Mouse (Mus musculus) gastrocnemius, postnatal 14 days (tissue): Measurements from ENCODE around the gene Pnkd. TPM values are rescaled to one million over a fixed set of nuclear protein-coding genes. Genes with fewer than 3 reads are reported as not detected.

Experiments used
- DNase-seq: peaks from one replicate; pipeline ENCODE4 v3.0.0; 2021; ENCODE audit warnings: mixed read lengths
- intact Hi-C: fragments of 180-260 bp; cut with DNase I; formaldehyde crosslinking; loops from one replicate; pipeline ENCODE4 v1.15.1; 2025; ENCODE audit warnings: low total_unique reads
- long read RNA-seq, 2 experiments: library from polyadenylated mRNA; stranded (forward); transcript quantifications; one replicate each; pipeline ENCODE4 v2.0.0; 2021
- total RNA-seq, 2 experiments: library from RNA; stranded (reverse); gene quantifications; 2 replicates each; pipeline ENCODE4 v1.2.3; 2021

The Pnkd gene
- total RNA-seq, result 10 to 100 TPM; 59.8 to 72.1 TPM
- long read RNA-seq, experiment 1, transcript Pnkd-204 (3 exons, 740 nt), result major isoform, 45 of 85 reads
- long read RNA-seq, experiment 1, transcript Pnkd-201 (10 exons, 2,937 nt), result minor isoform, 8 of 85 reads
- long read RNA-seq, experiment 1, transcript Pnkd-202 (9 exons, 2,859 nt), result minor isoform, 19 of 85 reads
- long read RNA-seq, experiment 1, partial matches to known transcripts, result 3 of 85 reads
- long read RNA-seq, experiment 1, other reads (novel, unspliced or antisense), result 8 of 85 reads
- long read RNA-seq, experiment 2, transcript Pnkd-201 (10 exons, 2,937 nt), result minor isoform, 11 of 119 reads
- long read RNA-seq, experiment 2, transcript Pnkd-202 (9 exons, 2,859 nt), result minor isoform, 40 of 119 reads
- long read RNA-seq, experiment 2, transcript Pnkd-204 (3 exons, 740 nt), result major isoform, 56 of 119 reads
- long read RNA-seq, experiment 2, partial matches to known transcripts, result 2 of 119 reads
- long read RNA-seq, experiment 2, other reads (novel, unspliced or antisense), result 10 of 119 reads

DNA sequence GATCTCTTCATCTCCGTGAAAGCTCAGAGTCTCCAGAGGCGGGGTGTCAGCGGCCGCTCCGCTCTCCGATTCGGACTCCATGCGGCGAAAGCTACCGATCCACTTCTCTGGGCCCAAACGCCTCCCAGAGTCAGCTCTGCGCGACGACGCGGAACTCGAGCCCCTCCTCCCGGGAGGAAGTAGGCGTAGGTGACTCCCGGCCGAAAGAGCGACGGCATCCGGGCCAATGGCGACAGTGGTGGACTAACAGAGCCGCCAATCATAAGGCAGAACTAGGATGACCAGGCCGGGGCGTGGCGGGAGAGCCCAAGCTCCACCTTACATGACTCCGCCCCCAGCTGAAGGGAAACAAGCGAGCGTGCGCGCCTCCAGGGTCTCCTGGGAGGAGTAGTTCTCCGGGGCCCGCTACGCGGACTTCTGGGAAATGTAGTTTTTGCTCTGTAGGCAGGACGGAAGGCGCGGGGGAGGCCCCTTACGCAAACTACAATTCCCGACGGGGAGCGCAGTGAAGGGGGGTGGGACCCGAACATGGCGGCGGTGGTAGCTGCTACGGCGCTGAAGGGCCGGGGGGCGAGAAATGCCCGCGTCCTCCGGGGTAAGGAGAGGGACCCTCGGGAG lies at the start of gene Pnkd, which contains the start of gene Aamp:
Gene Pnkd (plus strand): TSS at position 388 of the 618 bp plus-strand sequence.
Gene Aamp (minus strand): TSS at position 196 of the 618 bp plus-strand sequence.
- peak; percentile 100 for DNase-seq
- intact Hi-C loops, result loop anchor here (5.0 to 10.0 kb wide), 2 partner anchors 47 to 170 kb away; partner anchors contain the start of gene Arpc2

DNA sequence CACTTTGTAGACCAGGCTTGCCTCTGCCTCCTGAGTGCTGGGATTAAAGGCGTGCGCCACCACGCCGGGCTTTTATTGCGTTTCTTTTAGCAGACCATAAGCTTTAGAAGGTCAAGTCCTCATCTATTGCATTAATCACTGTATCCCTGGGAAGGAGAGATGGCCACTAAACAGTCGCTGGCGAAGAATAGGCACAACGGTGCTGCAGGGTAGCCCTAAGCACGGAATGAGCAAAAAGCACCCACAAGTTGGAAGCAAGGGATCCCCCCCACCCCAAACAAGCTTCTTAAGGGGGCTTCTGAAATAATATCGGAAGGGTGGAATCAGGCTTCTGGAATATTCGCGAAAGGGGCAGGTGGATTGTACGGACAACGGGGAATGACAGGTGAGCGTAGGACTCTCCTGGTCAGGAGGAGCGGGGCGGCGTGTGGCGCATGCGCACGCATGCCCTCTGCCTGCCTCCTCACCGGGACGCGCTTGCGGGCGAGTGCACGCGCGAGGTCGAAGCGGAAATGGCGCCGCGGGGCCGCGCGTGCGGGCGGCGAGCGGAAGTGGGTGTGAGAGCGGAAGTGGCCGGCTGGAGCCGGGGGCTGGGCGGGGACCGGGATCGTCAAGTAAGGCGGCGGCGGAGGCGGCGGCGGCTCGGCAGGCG lies 48.7 kb upstream of the Pnkd start, which contains the start of gene Arpc2:
Gene Arpc2 (plus strand): TSS at position 147 of the 652 bp plus-strand sequence.
- DNase-seq, result peak; percentile 96
- intact Hi-C loops, result loop anchor here (5.0 kb wide), 1 partner anchor 46 kb away; the partner anchor contains the start of genes Aamp and Pnkd

DNA sequence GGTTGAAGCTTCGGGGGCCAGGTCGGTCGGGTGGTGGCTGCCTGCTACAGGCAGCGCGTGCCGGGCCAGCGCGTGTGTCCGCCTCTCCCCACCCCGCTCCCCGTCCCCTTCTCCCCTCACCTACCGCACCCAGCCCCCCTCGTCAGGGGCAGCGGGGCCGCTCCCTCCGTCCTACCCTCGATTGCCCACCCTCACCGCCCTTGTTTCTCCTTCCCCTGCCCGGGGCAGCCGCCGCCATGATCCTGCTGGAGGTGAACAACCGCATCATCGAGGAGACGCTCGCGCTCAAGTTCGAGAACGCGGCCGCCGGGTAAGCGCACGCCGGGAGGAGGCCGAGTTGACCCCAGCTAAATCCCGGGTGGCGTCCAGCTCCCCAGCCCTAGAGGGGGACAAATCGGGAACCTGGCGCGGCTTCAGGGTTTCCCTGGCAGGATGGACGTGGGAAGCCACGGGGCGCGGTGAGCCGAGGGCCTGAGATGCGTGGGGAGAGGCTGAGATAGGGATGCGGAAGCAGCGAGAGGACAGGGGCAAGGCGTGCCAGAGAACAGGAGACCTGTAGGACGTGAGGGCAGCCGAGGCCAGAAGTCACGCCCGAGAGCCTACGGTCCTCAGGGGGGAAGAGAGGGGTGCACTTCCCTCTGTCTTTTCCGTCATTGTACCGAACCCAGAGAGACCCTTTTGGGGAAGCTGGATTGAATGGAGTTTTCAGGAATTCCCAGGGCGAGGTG lies 48.0 kb upstream of the Pnkd start:
- intact Hi-C loops, result loop anchor here (5.0 kb wide), 1 partner anchor 46 kb away; the partner anchor contains the start of genes Aamp and Pnkd
- peak; percentile 50 for DNase-seq

DNA sequence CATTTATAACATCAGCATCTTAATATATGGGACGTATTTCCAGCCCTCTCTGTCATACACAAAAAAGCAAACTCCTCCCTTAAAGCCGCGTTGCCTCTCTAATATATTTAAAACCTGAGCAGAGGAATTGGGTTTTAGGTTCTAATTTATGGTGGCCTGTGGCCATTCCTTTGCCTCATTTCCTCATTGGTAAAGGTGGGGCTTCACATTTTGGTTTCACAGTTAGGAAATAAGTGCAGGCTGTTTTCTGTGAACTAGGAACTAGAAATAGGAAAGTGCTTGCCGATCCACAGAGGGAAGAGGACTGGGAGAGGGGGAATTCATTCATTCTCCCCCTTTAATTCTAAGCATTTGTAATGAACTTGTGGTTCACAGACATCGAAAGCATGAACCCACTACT lies 47.1 kb upstream of the Pnkd start:
- intact Hi-C loops, result loop anchor here (5.0 kb wide), 1 partner anchor 45 kb away; the partner anchor contains the start of genes Aamp and Pnkd
- no peak for DNase-seq

DNA sequence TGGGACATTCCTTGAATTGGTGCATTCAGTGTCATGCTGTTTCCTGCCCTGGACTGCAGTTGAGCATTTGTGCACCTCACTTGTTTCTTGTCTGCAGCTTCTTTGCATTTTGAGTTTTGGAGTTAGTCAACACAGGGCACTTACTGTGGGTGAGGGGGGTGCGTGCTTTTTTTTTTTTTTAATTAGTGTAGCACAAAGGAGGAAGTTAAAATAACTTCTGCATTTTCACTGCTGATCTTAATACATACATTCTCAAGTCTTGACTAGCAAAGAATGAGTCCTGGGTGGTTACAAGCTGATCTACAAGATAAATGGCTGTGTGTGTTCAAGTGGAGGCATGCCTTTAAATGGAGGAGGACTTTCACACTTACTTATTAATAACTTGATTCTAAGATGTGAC lies 46.6 kb upstream of the Pnkd start:
- DNase-seq, result no peak
- intact Hi-C loops, result loop anchor here (5.0 kb wide), 1 partner anchor 44 kb away; the partner anchor contains the start of genes Aamp and Pnkd

DNA sequence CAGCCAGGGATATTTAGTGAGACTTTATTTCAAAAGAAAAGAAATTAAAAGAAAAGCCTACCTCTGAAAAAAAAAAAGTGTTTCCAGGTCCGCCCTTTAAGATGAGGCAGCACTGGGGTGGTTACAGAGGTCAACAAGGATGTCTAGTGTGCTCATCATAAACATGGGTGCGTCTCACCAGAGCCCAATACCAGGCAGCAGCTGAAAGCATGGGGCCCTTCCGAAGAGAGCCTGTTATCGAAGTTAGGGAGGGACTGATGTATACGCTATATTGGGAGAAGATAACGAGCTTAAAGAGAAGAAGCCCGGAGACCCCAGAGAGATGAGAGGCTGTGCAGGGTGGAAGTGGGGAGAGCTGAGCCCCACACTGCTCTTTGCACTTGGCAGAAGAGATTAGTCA lies 45.6 kb upstream of the Pnkd start:
- intact Hi-C loops, result loop anchor here (5.0 kb wide), 1 partner anchor 43 kb away; the partner anchor contains the start of genes Aamp and Pnkd
- DNase-seq, result no peak

DNA sequence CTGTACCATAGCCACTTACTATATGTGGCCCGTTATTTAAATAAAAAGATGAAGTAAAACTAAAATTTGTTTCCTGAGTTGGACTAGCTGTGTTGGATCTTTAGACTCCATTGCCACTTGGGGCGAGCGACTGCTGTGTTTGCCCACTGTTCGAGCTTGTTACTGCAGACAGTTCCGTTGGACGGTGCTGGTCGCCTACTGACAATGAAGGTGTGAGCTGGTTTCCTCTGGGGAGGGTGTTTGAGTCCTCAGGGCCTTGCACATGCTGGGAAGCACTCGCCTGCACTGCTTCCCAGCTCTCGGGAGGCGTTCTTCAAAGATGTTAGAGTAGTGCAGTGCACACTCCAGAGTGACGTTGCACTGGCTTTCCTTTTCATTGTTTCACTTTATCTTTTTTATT lies 45.1 kb upstream of the Pnkd start:
- intact Hi-C loops, result loop anchor here (5.0 kb wide), 1 partner anchor 43 kb away; the partner anchor contains the start of genes Aamp and Pnkd
- DNase-seq, result no peak

DNA sequence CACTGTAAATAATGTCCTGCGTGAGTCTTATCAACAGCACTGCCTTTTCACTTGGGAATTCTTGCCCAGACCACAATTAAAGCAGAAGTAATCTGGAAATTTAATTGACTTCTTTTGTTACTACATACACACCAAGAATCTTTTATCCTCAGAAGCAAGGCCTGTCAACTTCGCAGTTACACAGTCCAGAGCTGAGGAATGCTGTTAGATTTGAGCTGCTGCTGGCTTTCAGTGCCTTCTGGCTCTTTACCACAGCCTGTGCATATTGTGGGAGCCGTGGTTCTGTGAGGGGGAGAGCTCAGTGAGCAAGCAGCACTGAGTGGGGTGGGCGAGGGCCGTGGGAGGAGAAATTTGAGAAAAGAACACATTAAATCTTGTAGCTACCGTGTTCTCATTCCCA lies 44.4 kb upstream of the Pnkd start:
- no peak for DNase-seq
- intact Hi-C loops, result no loop called here

DNA sequence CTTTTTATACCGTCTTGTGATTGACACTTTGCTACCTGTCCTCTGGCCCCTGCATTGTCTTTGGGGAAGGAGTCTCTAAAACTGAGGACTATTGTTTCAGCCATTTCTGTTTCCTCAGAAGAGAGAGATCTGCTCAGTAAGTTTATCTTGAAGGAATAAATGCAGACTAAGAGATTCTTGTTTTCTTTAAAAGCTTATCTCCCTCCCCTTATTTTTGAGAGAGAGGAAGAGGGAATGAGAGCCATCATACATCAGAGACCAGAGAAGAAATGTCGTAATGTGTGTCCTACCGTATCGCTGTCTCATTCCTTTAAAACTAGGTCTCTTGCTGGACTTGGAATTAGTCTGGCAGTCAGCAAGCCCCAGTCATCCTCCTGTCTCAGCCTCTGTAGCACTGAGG lies 43.9 kb upstream of the Pnkd start:
- no peak for DNase-seq
- intact Hi-C loops, result no loop called here

DNA sequence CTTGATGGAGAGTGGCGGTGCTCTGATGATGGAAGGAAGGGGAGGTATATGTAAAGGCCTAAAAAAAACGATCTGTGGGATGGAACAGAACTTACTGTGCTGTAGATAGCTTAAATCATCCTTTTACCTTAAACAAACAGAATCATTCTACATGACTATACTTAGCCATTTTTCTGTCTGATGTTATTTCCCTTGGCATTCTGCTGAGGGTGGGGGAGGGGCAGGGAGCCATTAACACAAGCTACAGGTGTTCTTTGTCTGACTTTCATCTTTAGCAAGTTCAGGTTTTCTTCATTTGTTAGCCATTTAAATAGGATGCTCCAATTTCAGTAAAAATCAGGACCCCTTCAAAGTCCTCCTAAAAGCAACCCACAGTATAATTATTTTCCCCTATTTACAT lies 39.2 kb upstream of the Pnkd start:
- intact Hi-C loops, result no loop called here
- no peak for DNase-seq

DNA sequence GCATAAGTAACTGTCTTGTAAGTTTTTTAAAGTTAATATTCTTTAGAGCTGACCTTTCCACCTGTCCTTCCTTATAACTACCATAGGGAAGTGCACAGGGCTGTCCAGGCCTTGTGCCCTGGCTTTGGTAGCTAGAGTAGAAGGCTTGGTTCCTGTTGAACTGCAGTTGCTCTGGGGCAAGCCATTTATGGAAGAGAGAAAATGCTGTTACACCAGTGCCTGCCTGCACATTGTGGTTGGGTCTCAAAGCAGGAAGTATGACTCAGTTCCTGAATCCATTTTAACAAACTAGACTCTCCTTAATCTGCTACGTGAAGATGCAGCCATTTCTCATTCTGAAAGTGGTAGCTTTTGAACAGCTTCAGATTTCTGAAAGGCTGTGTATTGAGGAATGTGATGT lies 35.9 kb upstream of the Pnkd start:
- intact Hi-C loops, result no loop called here
- DNase-seq, result no peak

DNA sequence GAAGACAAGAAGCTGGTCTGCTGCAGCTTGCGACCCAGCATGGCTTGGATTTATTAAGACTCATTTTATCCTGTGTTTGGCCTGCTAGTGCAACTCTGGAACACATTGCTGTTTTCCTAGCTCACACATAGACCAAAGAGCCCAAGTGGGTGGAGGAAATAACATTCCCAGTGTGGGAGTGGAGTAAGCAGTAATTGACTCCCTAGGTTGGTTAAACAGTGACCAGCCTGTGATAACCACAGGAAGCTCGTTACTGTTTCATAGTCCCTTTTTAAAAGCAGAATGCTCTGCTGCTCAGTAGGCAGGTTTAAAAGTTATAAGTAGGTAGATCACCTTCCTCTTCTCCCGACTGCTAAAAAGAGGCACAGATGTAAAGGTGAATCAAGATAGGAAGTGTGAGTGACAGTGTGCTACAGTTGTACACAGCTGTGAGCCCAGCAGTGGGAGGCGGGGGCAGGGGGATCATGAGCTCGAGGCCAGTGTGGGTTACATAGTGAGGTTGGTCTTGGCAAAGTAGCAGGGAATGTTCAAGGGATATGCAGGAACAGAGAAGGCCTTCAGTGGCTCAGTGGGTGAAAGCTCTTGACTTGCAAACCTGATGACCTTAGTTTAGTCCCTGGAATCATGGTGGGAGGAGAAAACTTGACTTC lies 35.3 kb upstream of the Pnkd start:
- no peak for DNase-seq
- intact Hi-C loops, result no loop called here

DNA sequence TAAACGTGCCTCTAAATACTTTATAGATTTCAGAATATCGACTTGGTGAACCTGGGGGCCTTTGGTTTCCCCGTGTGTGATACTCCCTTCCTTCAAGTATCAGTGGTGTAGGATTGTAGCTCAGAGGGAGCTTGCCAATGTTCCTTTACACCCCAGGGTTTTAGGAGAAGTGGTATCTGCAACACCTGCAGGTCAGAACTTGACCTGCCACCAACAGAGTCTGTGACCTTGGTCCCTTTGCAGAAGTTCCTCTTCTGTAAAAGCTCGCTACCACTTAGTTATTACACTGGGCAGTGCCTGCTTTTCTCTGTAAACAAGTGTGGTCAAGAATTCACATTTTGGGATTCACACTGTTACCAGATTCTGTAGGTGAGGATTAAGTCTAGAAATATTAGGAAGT lies 34.6 kb upstream of the Pnkd start:
- DNase-seq, result no peak
- intact Hi-C loops, result no loop called here

DNA sequence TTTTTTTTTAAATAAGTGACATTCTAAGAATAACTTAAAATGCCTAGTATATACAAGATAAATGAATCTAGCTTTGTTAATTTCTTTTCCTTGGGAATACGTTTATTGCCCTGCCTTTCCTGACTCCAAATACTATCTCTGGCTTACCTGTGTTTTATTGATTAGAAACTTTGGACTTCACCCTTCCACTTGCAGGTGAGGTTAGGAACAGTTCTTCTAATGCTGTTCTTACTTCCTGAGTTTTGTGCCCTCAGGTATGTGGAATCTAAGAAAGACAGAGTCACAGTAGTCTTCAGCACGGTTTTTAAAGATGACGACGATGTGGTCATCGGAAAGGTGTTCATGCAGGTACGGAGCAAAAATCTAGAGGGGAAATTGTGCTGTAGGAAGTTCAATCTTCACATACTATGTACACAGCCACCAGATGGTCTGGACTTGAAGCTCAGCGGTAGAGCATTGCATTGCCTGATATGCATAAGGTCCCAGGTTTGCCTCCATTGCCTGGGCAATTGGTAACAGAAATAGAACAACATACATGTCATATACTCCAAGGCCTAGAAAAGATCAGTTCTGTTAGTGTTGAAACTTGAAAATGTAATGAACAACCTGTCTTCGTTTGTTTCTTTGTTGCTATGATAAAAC lies 28.9 kb upstream of the Pnkd start:
- DNase-seq, result no peak
- intact Hi-C loops, result no loop called here

DNA sequence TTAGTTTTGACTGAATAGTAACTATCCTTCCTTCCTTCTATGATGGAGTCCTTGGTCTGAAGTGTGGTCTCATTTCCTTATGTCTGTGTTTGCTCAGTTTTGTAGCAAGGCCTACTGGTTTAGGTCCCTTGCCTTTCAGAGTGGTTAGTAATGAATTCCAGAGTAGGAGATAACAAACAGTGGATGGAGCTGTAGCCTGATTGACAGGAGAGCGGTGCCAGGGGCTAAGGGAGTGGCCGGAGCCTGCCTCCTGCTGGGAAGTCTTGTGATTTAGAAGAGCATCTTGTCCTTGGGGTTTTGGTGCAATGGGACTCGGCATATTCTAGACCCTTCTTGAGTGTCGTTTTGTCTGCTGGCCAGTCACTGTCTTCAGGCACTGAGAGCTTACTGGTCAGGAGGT lies 27.9 kb upstream of the Pnkd start:
- DNase-seq, result no peak
- intact Hi-C loops, result no loop called here

DNA sequence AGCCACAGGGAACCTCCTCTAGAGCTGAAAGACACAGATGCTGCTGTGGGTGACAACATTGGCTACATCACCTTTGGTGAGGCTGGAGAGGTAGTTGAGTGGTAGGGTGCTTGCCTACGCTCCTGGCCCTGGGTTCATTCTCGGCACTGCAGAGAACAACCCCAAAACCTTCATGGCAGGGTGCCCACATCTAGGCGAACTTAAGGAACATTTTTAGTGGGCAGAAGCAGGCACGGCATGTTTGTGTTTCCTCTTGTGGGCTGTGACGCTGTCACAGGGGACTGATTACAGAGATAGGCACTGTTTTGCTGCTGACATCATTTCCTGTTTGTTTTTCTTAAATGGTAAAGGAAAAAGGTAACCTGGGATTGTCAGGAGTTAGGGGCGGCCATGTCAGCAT lies 22.2 kb upstream of the Pnkd start:
- no peak for DNase-seq
- intact Hi-C loops, result no loop called here

DNA sequence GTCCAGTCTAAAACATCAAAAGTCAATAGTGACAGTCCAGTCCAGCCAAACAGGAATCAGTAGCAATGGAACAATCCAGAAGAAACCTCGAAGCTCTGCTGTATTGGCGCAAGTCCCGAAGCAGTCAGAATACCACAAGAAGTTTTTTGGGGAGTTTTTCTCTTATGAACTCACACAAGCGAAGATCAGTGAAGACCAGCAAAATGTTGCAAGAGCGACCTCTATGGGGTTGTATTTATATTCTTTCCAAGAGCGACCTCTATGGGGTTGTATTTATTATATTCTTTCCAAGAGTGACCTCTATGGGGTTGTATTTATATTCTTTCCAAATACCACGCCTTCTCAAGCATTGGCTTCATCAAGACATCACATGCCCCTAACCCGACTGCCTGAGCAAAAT lies 16.0 kb upstream of the Pnkd start:
- DNase-seq, result no peak
- intact Hi-C loops, result no loop called here

DNA sequence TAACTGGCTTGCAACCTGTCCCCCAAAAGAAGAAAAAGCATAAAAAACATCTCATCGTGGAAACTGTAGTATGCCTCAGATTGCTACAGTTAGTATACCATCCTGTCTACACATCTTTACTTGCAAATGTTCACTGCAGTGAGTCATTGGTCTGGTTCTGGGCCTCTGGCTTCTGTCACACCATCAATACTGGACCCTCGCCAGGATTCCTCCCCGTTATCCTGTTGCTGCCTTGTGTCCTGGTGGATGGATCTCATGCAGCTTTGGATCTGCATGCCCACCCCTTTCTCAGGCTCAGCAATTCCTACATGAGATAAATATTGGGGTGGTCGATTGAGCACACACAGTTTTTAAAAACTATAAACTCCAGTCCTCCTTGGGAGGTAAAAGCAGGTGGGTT lies 13.1 kb upstream of the Pnkd start:
- intact Hi-C loops, result no loop called here
- no peak for DNase-seq
